ENCODE assay signal across 8 mouse cellular contexts in genomic region chr6:124995831-124996403, GRCm38 (mm10). TPM values are rescaled to one million over a fixed set of nuclear protein-coding genes. Genes with fewer than 3 reads are reported as not detected.
DNase-seq lines count a peak whose midpoint lies in the region; ATAC-seq lines count a peak whose summit lies in the region.

No protein-coding gene starts in this region.

- no peaks in the 10 kb centered on the region for H3K9me3 ChIP-seq in forebrain, embryonic 13.5 days (replicated peaks)
- H3K9me3 ChIP-seq in neural tube, embryonic 13.5 days, result no peaks in the 10 kb centered on the region

- peak; percentile 17 for DNase-seq in layer of hippocampus, adult 11-12 months (ENCODE audit: low spot score)
- no peak for DNase-seq in layer of hippocampus, postnatal 36 days
- peak; percentile 15 for DNase-seq in induced T-regulatory cell, adult 2 months (ENCODE audit: low read depth)
- no peak for DNase-seq in thymus, postnatal 25 days
- no peak for DNase-seq in right cerebral cortex, postnatal 4 days
- no peak for DNase-seq in retina, postnatal 1 day

- H3K9ac ChIP-seq in forebrain, embryonic 13.5 days, result peak overlapping the region; percentile 86
- H3K9ac ChIP-seq in neural tube, embryonic 13.5 days, result peak overlapping the region; percentile 91

- peak overlapping the region; percentile 97 for H3K4me2 ChIP-seq in forebrain, embryonic 13.5 days
- peak overlapping the region; percentile 89 for H3K4me2 ChIP-seq in neural tube, embryonic 13.5 days

- H3K27me3 ChIP-seq in forebrain, embryonic 13.5 days, result peaks cover 76% of the 10 kb centered on the region
- peaks cover 86% of the 10 kb centered on the region for H3K27me3 ChIP-seq in neural tube, embryonic 13.5 days

- H3K4me1 ChIP-seq in forebrain, embryonic 13.5 days, result peaks cover 29% of the 10 kb centered on the region
- peaks cover 36% of the 10 kb centered on the region for H3K4me1 ChIP-seq in neural tube, embryonic 13.5 days (replicated peaks)

- WGBS in forebrain, embryonic 13.5 days, result 50% methylated on average over 8 of the region's 8 CpGs
- 42% methylated on average over 8 of the region's 8 CpGs for WGBS in neural tube, embryonic 13.5 days

- H3K4me3 ChIP-seq in forebrain, embryonic 13.5 days, result peak overlapping the region; percentile 67
- H3K4me3 ChIP-seq in neural tube, embryonic 13.5 days, result peak overlapping the region; percentile 69

- no peak for ATAC-seq in forebrain, embryonic 13.5 days
- no peak for ATAC-seq in neural tube, embryonic 13.5 days (ENCODE audit: low read depth)

- no peaks in the 10 kb centered on the region for H3K36me3 ChIP-seq in forebrain, embryonic 13.5 days (ENCODE audit: poor library complexity, severe bottlenecking)
- H3K36me3 ChIP-seq in neural tube, embryonic 13.5 days, result 0 out of 2 replicates have a peak, but pooled peaks cover 4% of the 10 kb centered on the region

- no peak overlapping the region for H3K27ac ChIP-seq in forebrain, embryonic 13.5 days
- peak overlapping the region; percentile 80; the same call in 1 of the 2 replicates for H3K27ac ChIP-seq in neural tube, embryonic 13.5 days (replicated peaks)

RNA-seq across cellular contexts. Expression of gene Pianp, which starts 0.6 kb away (rescaled TPM):
- 100 to 1,000 TPM; 163 to 173 TPM for total RNA-seq in layer of hippocampus, postnatal 36 days (2021)
- 13.0 and 16.1 TPM in 2 replicates for polyA plus RNA-seq in forebrain, embryonic 13.5 days (2015; fragmentation: Nextera tagmentation; extraction: Ambion mirVana)
- polyA plus RNA-seq in neural tube, embryonic 13.5 days (2015; fragmentation: Nextera tagmentation; extraction: Ambion mirVana), result 28.4 and 28.9 TPM in 2 replicates

RNA-seq across cellular contexts. Expression of gene Zfp384, which starts 13.0 kb away (rescaled TPM):
- total RNA-seq in layer of hippocampus, postnatal 36 days (2021), result 10 to 100 TPM; 43.9 to 48.9 TPM
- polyA plus RNA-seq in forebrain, embryonic 13.5 days (2015; fragmentation: Nextera tagmentation; extraction: Ambion mirVana), result 18.1 and 19.9 TPM in 2 replicates
- polyA plus RNA-seq in neural tube, embryonic 13.5 days (2015; fragmentation: Nextera tagmentation; extraction: Ambion mirVana), result 20.0 and 23.2 TPM in 2 replicates

RNA-seq across cellular contexts. Expression of gene Cops7a, which starts 30.6 kb away (rescaled TPM):
- 100 to 1,000 TPM; 149 TPM for total RNA-seq in layer of hippocampus, postnatal 36 days (2021)
- polyA plus RNA-seq in forebrain, embryonic 13.5 days (2015; fragmentation: Nextera tagmentation; extraction: Ambion mirVana), result 89.0 and 99.3 TPM in 2 replicates
- 85.4 and 96.4 TPM in 2 replicates for polyA plus RNA-seq in neural tube, embryonic 13.5 days (2015; fragmentation: Nextera tagmentation; extraction: Ambion mirVana)

RNA-seq across cellular contexts. Expression of gene Ing4, which starts 43.6 kb away (rescaled TPM):
- total RNA-seq in layer of hippocampus, postnatal 36 days (2021), result 10 to 100 TPM; 56.9 to 65.7 TPM
- polyA plus RNA-seq in forebrain, embryonic 13.5 days (2015; fragmentation: Nextera tagmentation; extraction: Ambion mirVana), result 190 and 200 TPM in 2 replicates
- polyA plus RNA-seq in neural tube, embryonic 13.5 days (2015; fragmentation: Nextera tagmentation; extraction: Ambion mirVana), result 147 and 148 TPM in 2 replicates

RNA-seq across cellular contexts. Expression of gene Acrbp, which starts 53.6 kb away (rescaled TPM):
- total RNA-seq in layer of hippocampus, postnatal 36 days (2021), result 10 to 100 TPM; 13.4 to 17.8 TPM
- 19.1 and 20.9 TPM in 2 replicates for polyA plus RNA-seq in forebrain, embryonic 13.5 days (2015; fragmentation: Nextera tagmentation; extraction: Ambion mirVana)
- polyA plus RNA-seq in neural tube, embryonic 13.5 days (2015; fragmentation: Nextera tagmentation; extraction: Ambion mirVana), result 19.0 and 21.0 TPM in 2 replicates

Comparison
In these comparisons a context has a peak if more than half of its experiments do, and no peak if none do; other contexts are left out.
1. DNase-seq: peak in layer of hippocampus, adult 11-12 months (single experiment) and induced T-regulatory cell, adult 2 months (single experiment); none in layer of hippocampus, postnatal 36 days (0 of 2), thymus, postnatal 25 days (single experiment), right cerebral cortex, postnatal 4 days (single experiment) and retina, postnatal 1 day (single experiment).